Comparison of ENCODE assay signal across 8 mouse cellular contexts in genomic region chr7:113512527-113513285, GRCm38 (mm10). TPM values are rescaled to one million over a fixed set of nuclear protein-coding genes. Genes with fewer than 3 reads are reported as not detected.
A peak's percentile ranks its signal among the peaks of the same experiment; 100 is the strongest.
DNase-seq lines count a peak whose midpoint lies in the region; ATAC-seq and TF ChIP-seq lines count a peak whose summit lies in the region.

No protein-coding gene starts in this region.

- H3K27ac ChIP-seq in cerebellum, adult 2 months (ENCODE audit: insufficient read depth, low read length) = 0 out of 2 replicates have a peak overlapping the region, but pooled peaks have one; percentile 7
- peak overlapping the region; percentile 2; the same call in 1 of the 2 replicates for H3K27ac ChIP-seq in thymus, adult 2 months (ENCODE audit: control insufficient read depth, insufficient read depth, low read length)
- 0 out of 2 replicates have a peak overlapping the region, but pooled peaks have one; percentile 47 for H3K27ac ChIP-seq in intestine, embryonic 14.5 days (ENCODE audit: low read depth)
- H3K27ac ChIP-seq in midbrain, embryonic 16.5 days (ENCODE audit: low read length) = peak overlapping the region; percentile 79

- H3K4me3 ChIP-seq in cerebellum, adult 2 months (replicated peaks; ENCODE audit: insufficient read depth, low read depth, low read length) = peak overlapping the region; percentile 90
- peak overlapping the region; percentile 78 for H3K4me3 ChIP-seq in thymus, adult 2 months (ENCODE audit: control insufficient read depth, insufficient read depth, low read length)
- H3K4me3 ChIP-seq in intestine, embryonic 14.5 days (ENCODE audit: low read depth, low read length) = peak overlapping the region; percentile 99
- peak overlapping the region; percentile 64 for H3K4me3 ChIP-seq in midbrain, embryonic 16.5 days (ENCODE audit: low read depth, low read length)

- no peaks in the 10 kb centered on the region for H3K4me1 ChIP-seq in cerebellum, adult 2 months (ENCODE audit: control insufficient read depth, insufficient read depth, low read length)
- 0 out of 2 replicates have a peak, but pooled peaks cover 6% of the 10 kb centered on the region for H3K4me1 ChIP-seq in thymus, adult 2 months (replicated peaks; ENCODE audit: control insufficient read depth, insufficient read depth, low read length)
- H3K4me1 ChIP-seq in intestine, embryonic 14.5 days (replicated peaks; ENCODE audit: control insufficient read depth, insufficient read depth, low read length) = peaks cover 14% of the 10 kb centered on the region
- peaks cover 23% of the 10 kb centered on the region for H3K4me1 ChIP-seq in midbrain, embryonic 16.5 days (ENCODE audit: control insufficient read depth, insufficient read depth, low read length)

- no peaks in the 10 kb centered on the region for H3K9me3 ChIP-seq in intestine, embryonic 14.5 days (ENCODE audit: control insufficient read depth, low read length)
- H3K9me3 ChIP-seq in midbrain, embryonic 16.5 days (replicated peaks; ENCODE audit: control insufficient read depth, low read length, poor library complexity, severe bottlenecking) = no peaks in the 10 kb centered on the region

- no peaks in the 10 kb centered on the region for H3K36me3 ChIP-seq in thymus, adult 2 months (ENCODE audit: control insufficient read depth, insufficient read depth, low read length)
- H3K36me3 ChIP-seq in intestine, embryonic 14.5 days (ENCODE audit: control insufficient read depth, insufficient read depth, low read length) = no peaks in the 10 kb centered on the region
- H3K36me3 ChIP-seq in midbrain, embryonic 16.5 days (ENCODE audit: control insufficient read depth, insufficient read depth, low read length) = no peaks in the 10 kb centered on the region

- no peak for TF ChIP-seq POLR2A in cerebellum, adult 2 months (IDR thresholded peaks at IDR 0.05; ENCODE audit: borderline replicate concordance, insufficient read depth, low read length)
- no peak for TF ChIP-seq POLR2A in thymus, adult 2 months (IDR thresholded peaks at IDR 0.05; ENCODE audit: control insufficient read depth, extremely low read depth, insufficient read depth, low read length, poor library complexity)

- no peak for TF ChIP-seq CTCF in cerebellum, adult 2 months (IDR thresholded peaks at IDR 0.05; ENCODE audit: borderline replicate concordance, insufficient read depth, low read depth, low read length)
- TF ChIP-seq CTCF in thymus, adult 2 months (IDR thresholded peaks at IDR 0.05; ENCODE audit: borderline replicate concordance, control insufficient read depth, extremely low read depth, insufficient read depth, low read length, poor library complexity) = no peak

- ATAC-seq in cerebellum, adult (ENCODE audit: insufficient number of reproducible peaks, low FRiP score, low TSS enrichment) = no peak
- ATAC-seq in intestine, embryonic 14.5 days (replicated peaks; ENCODE audit: low FRiP score, low TSS enrichment, low read depth) = no peak
- ATAC-seq in midbrain, embryonic 16.5 days = no peak

- peak overlapping the region; percentile 69 for H3K9ac ChIP-seq in intestine, embryonic 14.5 days (ENCODE audit: low read length)
- H3K9ac ChIP-seq in midbrain, embryonic 16.5 days (ENCODE audit: low read depth, low read length) = peak overlapping the region; percentile 81

- no peak for DNase-seq in cerebellum, adult 2 months
- DNase-seq in thymus, adult 2 months = no peak
- no peak for DNase-seq in thymus, postnatal 10 days (ENCODE audit: low spot score in 2 of 2)
- DNase-seq in intestine, embryonic 14.5 days (ENCODE audit: low spot score) = no peak
- DNase-seq in MN1 (ENCODE audit: low spot score) = no peak
- no peak for DNase-seq in urinary bladder, adult 2 months (ENCODE audit: low spot score)

- peak overlapping the region; percentile 83 for H3K4me2 ChIP-seq in intestine, embryonic 14.5 days (ENCODE audit: low read length)
- H3K4me2 ChIP-seq in midbrain, embryonic 16.5 days (ENCODE audit: low read length) = peak overlapping the region; percentile 98

- no peaks in the 10 kb centered on the region for H3K27me3 ChIP-seq in cerebellum, adult 2 months (ENCODE audit: control insufficient read depth, insufficient read depth, low read length)
- no peaks in the 10 kb centered on the region for H3K27me3 ChIP-seq in thymus, adult 2 months (ENCODE audit: control insufficient read depth, insufficient read depth, low read length)
- 0 out of 2 replicates have a peak, but pooled peaks cover 4% of the 10 kb centered on the region for H3K27me3 ChIP-seq in intestine, embryonic 14.5 days (replicated peaks; ENCODE audit: control insufficient read depth, insufficient read depth, low read length)
- no peaks in the 10 kb centered on the region for H3K27me3 ChIP-seq in midbrain, embryonic 16.5 days (ENCODE audit: control insufficient read depth, insufficient read depth, low read depth, low read length)

- WGBS in cerebellum, adult 2 months = 16% methylated on average over 20 of the region's 20 CpGs
- WGBS in thymus, adult 2 months = 13% methylated on average over 20 of the region's 20 CpGs
- 14% methylated on average over 20 of the region's 20 CpGs for WGBS in intestine, embryonic 14.5 days
- 19% methylated on average over 20 of the region's 20 CpGs for WGBS in midbrain, embryonic 16.5 days

RNA-seq across cellular contexts. Expression of gene Far1, which starts 0.9 kb away (rescaled TPM):
- 61.2 and 61.7 TPM in 2 replicates for polyA plus RNA-seq in cerebellum, adult 2 months (2012; rRNA removed)
- 14.2 and 16.8 TPM in 2 replicates for polyA plus RNA-seq in thymus, adult 2 months (2012; rRNA removed)
- polyA plus RNA-seq in intestine, embryonic 14.5 days (2014; fragmentation: Nextera tagmentation; extraction: Ambion mirVana) = 62.8 and 70.1 TPM in 2 replicates
- 64.6 and 72.8 TPM in 2 replicates for polyA plus RNA-seq in midbrain, embryonic 16.5 days (2015; fragmentation: Nextera tagmentation; extraction: Ambion mirVana)
- polyA plus RNA-seq in urinary bladder, adult 2 months (2012; rRNA removed) = 75.0 and 94.5 TPM in 2 replicates

Comparison
In these comparisons a context has a peak if more than half of its experiments do, and no peak if none do; other contexts are left out.
1. H3K27ac ChIP-seq: peak in every context shown above with its lines; median percentile 79 in midbrain, embryonic 16.5 days; 47 in intestine, embryonic 14.5 days; 7 in cerebellum, adult 2 months; 2 in thymus, adult 2 months.